ENCODE assay signal across 19 mouse cellular contexts in the genomic region with DNA sequence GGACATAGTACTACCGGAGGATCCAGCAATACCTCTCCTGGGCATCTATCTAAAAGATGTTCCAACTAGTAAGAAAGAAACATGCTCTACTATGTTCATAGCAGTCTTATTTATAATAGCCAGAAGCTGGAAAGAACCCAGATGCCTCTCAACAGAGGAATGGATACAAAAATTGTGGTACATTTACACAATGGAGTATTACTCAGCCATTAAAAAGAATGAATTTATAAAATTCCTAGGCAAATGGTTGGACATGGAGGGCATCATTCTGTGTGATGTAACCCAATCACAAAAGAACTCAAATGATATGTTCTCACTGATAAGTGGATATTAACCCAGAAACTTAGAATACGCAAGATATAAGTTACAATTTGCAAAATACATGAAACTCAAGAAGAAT. TPM values are rescaled to one million over a fixed set of nuclear protein-coding genes. Genes with fewer than 3 reads are reported as not detected.
"Had no signal": no experiment of that assay in that cellular context is flagged by ENCODE, and none has a peak within 500 bp of the region (broad histone marks: within the 10 kb centered on the region; RNA-seq: fewer than 3 reads in every experiment).

No protein-coding gene starts in this region.

RNA-seq across cellular contexts. Expression of a gene that starts 10.0 kb away (rescaled TPM):
- polyA plus RNA-seq: cortical plate, adult 2 months; embryonic facial prominence, embryonic 10.5 days; embryonic facial prominence, embryonic 11.5 days; embryonic facial prominence, embryonic 12.5 days; embryonic facial prominence, embryonic 14.5 days; embryonic facial prominence, embryonic 15.5 days; erythroblast, embryonic 14.5 days; forebrain, embryonic 10.5 days; forebrain, embryonic 11.5 days; forebrain, embryonic 12.5 days; forebrain, embryonic 13.5 days; forebrain, embryonic 14.5 days; forebrain, embryonic 15.5 days; forebrain, embryonic 16.5 days; forebrain, postnatal 0 days; frontal cortex, adult 2 months; gonadal fat pad, adult 2 months; heart, adult 2 months had no signal

RNA-seq across cellular contexts. Expression of a gene that starts 18.1 kb away (rescaled TPM):
- polyA plus RNA-seq: embryonic facial prominence, embryonic 10.5 days; embryonic facial prominence, embryonic 11.5 days; embryonic facial prominence, embryonic 12.5 days; embryonic facial prominence, embryonic 13.5 days; erythroblast, embryonic 14.5 days; forebrain, embryonic 10.5 days; forebrain, embryonic 11.5 days; forebrain, embryonic 12.5 days; forebrain, embryonic 13.5 days; forebrain, embryonic 14.5 days; forebrain, embryonic 15.5 days; forebrain, embryonic 16.5 days; forebrain, postnatal 0 days had no signal

RNA-seq across cellular contexts. Expression of a gene that starts 23.4 kb away (rescaled TPM):
- polyA plus RNA-seq: cortical plate, adult 2 months; embryonic facial prominence, embryonic 10.5 days; embryonic facial prominence, embryonic 11.5 days; embryonic facial prominence, embryonic 12.5 days; embryonic facial prominence, embryonic 13.5 days; embryonic facial prominence, embryonic 14.5 days; embryonic facial prominence, embryonic 15.5 days; erythroblast, embryonic 14.5 days; forebrain, embryonic 10.5 days; forebrain, embryonic 11.5 days; forebrain, embryonic 12.5 days; forebrain, embryonic 13.5 days; forebrain, embryonic 14.5 days; forebrain, embryonic 15.5 days; forebrain, embryonic 16.5 days; forebrain, postnatal 0 days; frontal cortex, adult 2 months; gonadal fat pad, adult 2 months; heart, adult 2 months had no signal

RNA-seq across cellular contexts. Expression of a gene that starts 43.3 kb away (rescaled TPM):
- polyA plus RNA-seq: embryonic facial prominence, embryonic 10.5 days; embryonic facial prominence, embryonic 12.5 days; erythroblast, embryonic 14.5 days; forebrain, embryonic 10.5 days; forebrain, embryonic 11.5 days; forebrain, embryonic 12.5 days; forebrain, embryonic 13.5 days; forebrain, embryonic 14.5 days; forebrain, embryonic 15.5 days; forebrain, embryonic 16.5 days had no signal

RNA-seq across cellular contexts. Expression of a gene that starts 58.4 kb away (rescaled TPM):
- polyA plus RNA-seq: cortical plate, adult 2 months; embryonic facial prominence, embryonic 10.5 days; embryonic facial prominence, embryonic 11.5 days; embryonic facial prominence, embryonic 12.5 days; embryonic facial prominence, embryonic 13.5 days; embryonic facial prominence, embryonic 14.5 days; erythroblast, embryonic 14.5 days; forebrain, embryonic 10.5 days; forebrain, embryonic 11.5 days; forebrain, embryonic 12.5 days; forebrain, embryonic 13.5 days; forebrain, embryonic 14.5 days; forebrain, embryonic 15.5 days; forebrain, embryonic 16.5 days; forebrain, postnatal 0 days; frontal cortex, adult 2 months; gonadal fat pad, adult 2 months; heart, adult 2 months had no signal
